Mouse (Mus musculus): ENCODE results near the gene St6gal1.

GRCm38 (mm10) chr16:23283677-23284076 is 59.1 kb downstream of the St6gal1 start:
- no peak for TF ChIP-seq CTCF (IDR thresholded peaks at IDR 0.05; ENCODE audit: control insufficient read depth, insufficient read depth, low read length)
- no peak for TF ChIP-seq POLR2A (IDR thresholded peaks at IDR 0.05; ENCODE audit: borderline replicate concordance, control insufficient read depth, low read depth, low read length)

Data from bone marrow, adult 2 months (tissue).